In genomic region chr13:112759364-112759763, GRCm38 (mm10) we compare ENCODE assay signal across 21 mouse cellular contexts. TPM values are rescaled to one million over a fixed set of nuclear protein-coding genes. Genes with fewer than 3 reads are reported as not detected.
DNase-seq lines count a peak whose midpoint lies in the region; ATAC-seq and TF ChIP-seq lines count a peak whose summit lies in the region.
"Had no signal": no experiment of that assay in that cellular context is flagged by ENCODE, and none has a peak within 500 bp of the region (broad histone marks: within the 10 kb centered on the region; RNA-seq: fewer than 3 reads in every experiment).

No protein-coding gene starts in this region.

- TF ChIP-seq POLR2A in ES-Bruce4 (IDR thresholded peaks at IDR 0.05; ENCODE audit: insufficient read depth, low read length) = no peak

- no peaks in the 10 kb centered on the region for H3K9me3 ChIP-seq in heart, embryonic 10.5 days
- H3K9me3 ChIP-seq in heart, embryonic 12.5 days (replicated peaks) = no peaks in the 10 kb centered on the region
- no peaks in the 10 kb centered on the region for H3K9me3 ChIP-seq in ES-Bruce4 (replicated peaks; ENCODE audit: control insufficient read depth, insufficient read depth, low read length, poor library complexity, severe bottlenecking)
- no peaks in the 10 kb centered on the region for H3K9me3 ChIP-seq in limb, embryonic 10.5 days (replicated peaks)
- no peaks in the 10 kb centered on the region for H3K9me3 ChIP-seq in hindbrain, embryonic 16.5 days (ENCODE audit: control insufficient read depth, low read length)
- H3K9me3 ChIP-seq: forebrain, embryonic 12.5 days; hindbrain, embryonic 12.5 days; liver, embryonic 13.5 days; midbrain, embryonic 12.5 days; neural tube, embryonic 15.5 days had no signal

- TF ChIP-seq EP300 in ES-Bruce4 (IDR thresholded peaks at IDR 0.05; ENCODE audit: insufficient read depth, low read depth, low read length) = no peak

- no peak overlapping the region for H3K4me2 ChIP-seq in heart, embryonic 12.5 days
- H3K4me2 ChIP-seq in hindbrain, embryonic 16.5 days (ENCODE audit: low read length) = no peak overlapping the region
- H3K4me2 ChIP-seq: forebrain, embryonic 12.5 days; hindbrain, embryonic 12.5 days; liver, embryonic 13.5 days; midbrain, embryonic 12.5 days; neural tube, embryonic 15.5 days had no signal

- H3K4me1 ChIP-seq in heart, embryonic 10.5 days = peaks cover 62% of the 10 kb centered on the region
- H3K4me1 ChIP-seq in heart, embryonic 12.5 days (replicated peaks) = peaks cover 54% of the 10 kb centered on the region
- H3K4me1 ChIP-seq in ES-Bruce4 (ENCODE audit: control insufficient read depth, insufficient read depth, low read length) = peaks cover 12% of the 10 kb centered on the region
- peaks cover 58% of the 10 kb centered on the region for H3K4me1 ChIP-seq in limb, embryonic 10.5 days
- peaks cover 6% of the 10 kb centered on the region; the same call in 1 of the 2 replicates for H3K4me1 ChIP-seq in hindbrain, embryonic 16.5 days (ENCODE audit: control insufficient read depth, insufficient read depth, low read depth, low read length)

- no peaks in the 10 kb centered on the region for H3K27me3 ChIP-seq in heart, embryonic 10.5 days (ENCODE audit: insufficient read depth, poor library complexity, severe bottlenecking)
- H3K27me3 ChIP-seq in heart, embryonic 12.5 days (replicated peaks) = no peaks in the 10 kb centered on the region
- H3K27me3 ChIP-seq in ES-Bruce4 (ENCODE audit: control insufficient read depth, insufficient read depth, low read length, poor library complexity, severe bottlenecking) = no peaks in the 10 kb centered on the region
- no peaks in the 10 kb centered on the region for H3K27me3 ChIP-seq in limb, embryonic 10.5 days (ENCODE audit: low read depth, poor library complexity, severe bottlenecking)
- no peaks in the 10 kb centered on the region for H3K27me3 ChIP-seq in hindbrain, embryonic 16.5 days (replicated peaks; ENCODE audit: control insufficient read depth, insufficient read depth, low read length)
- H3K27me3 ChIP-seq: forebrain, embryonic 12.5 days; hindbrain, embryonic 12.5 days; midbrain, embryonic 12.5 days; neural tube, embryonic 15.5 days had no signal

- no peak overlapping the region for H3K9ac ChIP-seq in heart, embryonic 12.5 days
- H3K9ac ChIP-seq in ES-Bruce4 (ENCODE audit: low read depth, poor library complexity, severe bottlenecking) = no peak overlapping the region
- H3K9ac ChIP-seq in hindbrain, embryonic 16.5 days (ENCODE audit: low read depth, low read length) = no peak overlapping the region
- H3K9ac ChIP-seq: forebrain, embryonic 12.5 days; hindbrain, embryonic 12.5 days; liver, embryonic 13.5 days; midbrain, embryonic 12.5 days; neural tube, embryonic 15.5 days had no signal

- 0 out of 2 replicates have a peak overlapping the region, but pooled peaks have one; percentile 69 for H3K27ac ChIP-seq in heart, embryonic 10.5 days
- no peak overlapping the region for H3K27ac ChIP-seq in heart, embryonic 12.5 days (ENCODE audit: poor library complexity, severe bottlenecking)
- H3K27ac ChIP-seq in ES-Bruce4 (ENCODE audit: insufficient read depth, low read length) = peak overlapping the region; percentile 53; the same call in 1 of the 2 replicates
- peak overlapping the region; percentile 59; the same call in 1 of the 2 replicates for H3K27ac ChIP-seq in limb, embryonic 10.5 days
- H3K27ac ChIP-seq in hindbrain, embryonic 16.5 days (ENCODE audit: low read depth, low read length) = no peak overlapping the region
- H3K27ac ChIP-seq: forebrain, embryonic 12.5 days; hindbrain, embryonic 12.5 days; layer of hippocampus, adult 2 months; liver, embryonic 13.5 days; midbrain, embryonic 12.5 days; neural tube, embryonic 15.5 days had no signal

- no peak for ATAC-seq in heart, embryonic 12.5 days (ENCODE audit: insufficient number of reproducible peaks, low FRiP score)
- ATAC-seq in hindbrain, embryonic 16.5 days = no peak

- no peaks in the 10 kb centered on the region for H3K36me3 ChIP-seq in heart, embryonic 10.5 days
- no peaks in the 10 kb centered on the region for H3K36me3 ChIP-seq in heart, embryonic 12.5 days
- H3K36me3 ChIP-seq in ES-Bruce4 (ENCODE audit: control insufficient read depth, insufficient read depth, low read length, poor library complexity, severe bottlenecking) = no peaks in the 10 kb centered on the region
- no peaks in the 10 kb centered on the region for H3K36me3 ChIP-seq in limb, embryonic 10.5 days
- H3K36me3 ChIP-seq in hindbrain, embryonic 16.5 days (ENCODE audit: control insufficient read depth, insufficient read depth, low read length) = no peaks in the 10 kb centered on the region
- H3K36me3 ChIP-seq: forebrain, embryonic 12.5 days; hindbrain, embryonic 12.5 days; liver, embryonic 13.5 days; midbrain, embryonic 12.5 days; neural tube, embryonic 15.5 days had no signal

- DNase-seq in heart, embryonic 10.5 days (ENCODE audit: low spot score) = no peak
- peak; percentile 58 for DNase-seq in R1 (ENCODE audit: low read depth, low spot score)
- no peak for DNase-seq in limb, embryonic 10.5 days (ENCODE audit: low spot score)
- DNase-seq in testis, postnatal 10 days (ENCODE audit: low spot score) = no peak
- no peak for DNase-seq in embryo, embryonic 10.5 days (ENCODE audit: low spot score)
- DNase-seq: cerebellum, adult 9-10 months; gastrocnemius, postnatal 36 days; kidney, postnatal 25 days; liver, embryonic 13.5 days; lung, adult 2 months; spleen, adult 18-20 months; thymus, adult 2 months had no signal

- H3K4me3 ChIP-seq in heart, embryonic 10.5 days = no peak overlapping the region
- H3K4me3 ChIP-seq in heart, embryonic 12.5 days = no peak overlapping the region
- H3K4me3 ChIP-seq in ES-Bruce4 (ENCODE audit: low read depth, low read length) = no peak overlapping the region
- no peak overlapping the region for H3K4me3 ChIP-seq in limb, embryonic 10.5 days
- H3K4me3 ChIP-seq in hindbrain, embryonic 16.5 days (ENCODE audit: low read length) = no peak overlapping the region
- H3K4me3 ChIP-seq: erythroblast, embryonic 14.5 days; forebrain, embryonic 12.5 days; hindbrain, embryonic 12.5 days; layer of hippocampus, adult 2 months; liver, embryonic 13.5 days; midbrain, embryonic 12.5 days; neural tube, embryonic 15.5 days had no signal

- 72% methylated on average over 9 of the region's 9 CpGs for WGBS in heart, embryonic 10.5 days
- 68% methylated on average over 9 of the region's 9 CpGs for WGBS in heart, embryonic 12.5 days
- 68% methylated on average over 9 of the region's 9 CpGs for WGBS in limb, embryonic 10.5 days
- WGBS in hindbrain, embryonic 16.5 days = 90% methylated on average over 9 of the region's 9 CpGs

- TF ChIP-seq CTCF in ES-Bruce4 (IDR thresholded peaks at IDR 0.05; ENCODE audit: low read depth, low read length) = no peak

RNA-seq across cellular contexts. Expression of gene Plpp1, which starts 41.2 kb away (rescaled TPM):
- 39.6 and 41.3 TPM in 2 replicates for polyA plus RNA-seq in heart, embryonic 10.5 days (2016; fragmentation: Nextera tagmentation; extraction: Ambion mirVana)
- 46.9 and 49.0 TPM in 2 replicates for polyA plus RNA-seq in heart, embryonic 12.5 days (2016; fragmentation: Nextera tagmentation; extraction: Ambion mirVana)
- polyA plus RNA-seq in ES-Bruce4 (2011; ENCODE audit: insufficient read depth, insufficient read length, low read depth, missing spikeins) = 19.9 and 21.1 TPM in 2 replicates
- polyA plus RNA-seq in limb, embryonic 10.5 days (2016; fragmentation: Nextera tagmentation; extraction: Ambion mirVana) = 17.6 and 22.5 TPM in 2 replicates
- polyA plus RNA-seq in hindbrain, embryonic 16.5 days (2015; fragmentation: Nextera tagmentation; extraction: Ambion mirVana) = 78.8 and 85.8 TPM in 2 replicates

Comparison
In these comparisons a context has a peak if more than half of its experiments do, and no peak if none do; other contexts are left out.
1. H3K27ac ChIP-seq: peak in heart, embryonic 10.5 days (single experiment), ES-Bruce4 (single experiment) and limb, embryonic 10.5 days (single experiment); none in heart, embryonic 12.5 days (single experiment) and hindbrain, embryonic 16.5 days (single experiment).